Mouse (Mus musculus): ENCODE data around the gene Gm5726. TPM values are rescaled to one million over a fixed set of nuclear protein-coding genes. Genes with fewer than 3 reads are reported as not detected.
"Not testable (repeated sequence)": the region's sequence is repeated elsewhere in the genome, so short reads cannot be mapped to it uniquely, and the experiment has no call there.

Gm5726 gene
- polyA plus RNA-seq (2016; fragmentation: Nextera tagmentation; extraction: Ambion mirVana): not detected in 2 replicates

DNA sequence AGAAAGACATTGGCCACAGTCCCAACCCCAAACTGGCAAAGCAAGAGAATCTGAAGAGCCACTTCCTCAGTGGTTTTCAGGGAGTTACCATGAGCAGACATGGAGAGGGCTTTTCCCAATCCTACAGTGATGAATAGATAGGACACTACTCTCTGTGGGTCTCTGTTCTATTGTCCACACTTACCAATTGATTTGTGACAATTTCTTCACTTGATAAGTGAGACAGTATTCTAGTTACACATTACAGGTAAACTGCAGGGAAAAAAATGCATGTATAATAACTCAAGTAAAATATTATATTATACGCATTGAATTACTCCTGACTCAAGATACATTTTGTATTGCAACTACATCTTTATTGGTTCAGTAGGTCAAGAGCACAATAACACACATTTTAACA, at the start of gene Gm5726:
Gm5726 (minus strand) TSS at position 101 of the 400 bp plus-strand sequence.
- H3K36me3 ChIP-seq (replicated peaks); DNase-seq (ENCODE audit: low spot score); H3K27me3 ChIP-seq (replicated peaks; ENCODE audit: low read depth, poor library complexity, severe bottlenecking); H3K9me3 ChIP-seq; H3K4me3 ChIP-seq; H3K4me1 ChIP-seq; H3K27ac ChIP-seq (replicated peaks): not testable (repeated sequence)
- no CpG with 5 or more reads among the region's 1 CpGs for WGBS

DNA sequence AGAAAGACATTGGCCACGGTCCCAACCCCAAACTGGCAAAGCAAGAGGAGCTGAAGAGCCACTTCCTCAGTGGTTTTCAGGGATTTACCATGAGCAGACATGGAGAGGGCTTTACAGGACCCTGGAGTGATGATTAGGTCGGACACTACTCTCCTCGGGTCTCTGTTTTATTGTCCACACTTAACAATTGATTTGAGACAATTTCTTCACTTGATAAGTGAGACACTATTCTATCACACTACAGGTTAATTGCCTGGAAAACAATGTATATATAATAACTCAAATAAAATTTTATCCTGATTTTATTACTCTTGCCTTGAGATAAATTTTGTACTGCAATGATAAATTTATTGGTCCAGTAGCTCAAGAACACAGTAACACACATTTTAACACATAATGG, 30.6 kb upstream of the Gm5726 start, which contains the start of gene Gm4141:
Gm4141 (minus strand) TSS at position 101 of the 400 bp plus-strand sequence.
- H3K4me1 ChIP-seq; H3K9me3 ChIP-seq; H3K36me3 ChIP-seq (replicated peaks); DNase-seq (ENCODE audit: low spot score); H3K27ac ChIP-seq (replicated peaks); H3K27me3 ChIP-seq (replicated peaks; ENCODE audit: low read depth, poor library complexity, severe bottlenecking); H3K4me3 ChIP-seq: not testable (repeated sequence)
- no CpG with 5 or more reads among the region's 3 CpGs for WGBS

DNA sequence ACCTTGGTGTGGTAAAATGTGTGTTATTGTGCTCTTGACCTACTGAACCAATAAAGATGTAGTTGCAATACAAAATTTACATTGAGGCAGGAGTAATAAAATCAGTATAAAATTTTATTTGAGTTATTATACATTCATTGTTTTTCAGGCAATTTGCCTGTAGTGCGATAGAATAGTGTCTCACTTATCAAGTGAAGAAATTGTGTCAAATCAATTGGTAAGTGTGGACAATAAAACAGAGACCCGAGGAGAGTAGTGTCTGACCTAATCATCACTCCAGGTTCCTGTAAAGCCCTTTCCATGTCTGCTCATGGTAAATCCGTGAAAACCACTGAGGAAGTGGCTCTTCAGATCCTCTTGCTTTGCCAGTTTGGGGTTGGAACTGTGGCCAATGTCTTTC, 12.0 kb downstream of the Gm5726 start, which contains the start of gene Vmn1r104:
Vmn1r104 (plus strand) TSS at position 301 of the 400 bp plus-strand sequence.
- not testable (repeated sequence) for H3K36me3 ChIP-seq (replicated peaks); H3K9me3 ChIP-seq; DNase-seq (ENCODE audit: low spot score); H3K27ac ChIP-seq (replicated peaks); H3K4me3 ChIP-seq; H3K4me1 ChIP-seq; H3K27me3 ChIP-seq (replicated peaks; ENCODE audit: low read depth, poor library complexity, severe bottlenecking)
- no CpG with 5 or more reads among the region's 3 CpGs for WGBS

DNA sequence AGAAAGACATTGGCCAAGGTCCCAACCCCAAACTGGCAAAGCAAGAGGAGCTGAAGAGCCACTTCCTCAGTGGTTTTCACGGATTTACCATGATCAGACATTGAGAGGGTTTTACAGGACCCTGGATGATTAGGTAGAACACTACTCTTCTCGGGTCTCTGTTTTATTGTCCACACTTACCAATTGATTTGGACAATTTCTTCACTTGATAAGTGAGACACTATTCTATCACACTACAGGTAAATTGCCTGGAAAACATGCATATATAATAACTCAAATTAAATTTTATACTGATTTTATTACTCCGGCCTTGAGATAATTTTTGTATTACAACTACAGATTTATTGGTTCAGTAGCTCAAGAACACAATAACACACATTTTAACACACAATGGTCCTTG, 35.1 kb downstream of the Gm5726 start, which contains the start of gene Vmn1r103:
Vmn1r103 (minus strand) TSS at position 101 of the 400 bp plus-strand sequence.
- H3K27ac ChIP-seq (replicated peaks); H3K36me3 ChIP-seq (replicated peaks); H3K4me3 ChIP-seq; H3K4me1 ChIP-seq; H3K9me3 ChIP-seq; DNase-seq (ENCODE audit: low spot score); H3K27me3 ChIP-seq (replicated peaks; ENCODE audit: low read depth, poor library complexity, severe bottlenecking): not testable (repeated sequence)
- no CpG with 5 or more reads among the region's 3 CpGs for WGBS

Other genes starting within 250 kb of the Gm5726 start
- not detected in 2 replicates for gene Gm4133, start 211.7 kb downstream of the Gm5726 start, polyA plus RNA-seq (2016; fragmentation: Nextera tagmentation; extraction: Ambion mirVana)
- gene Gm5728, start 170.3 kb downstream of the Gm5726 start, polyA plus RNA-seq (2016; fragmentation: Nextera tagmentation; extraction: Ambion mirVana): not detected in 2 replicates
- gene Vmn1r100, start 127.8 kb downstream of the Gm5726 start, polyA plus RNA-seq (2016; fragmentation: Nextera tagmentation; extraction: Ambion mirVana): not detected in 2 replicates
- not detected in 2 replicates for gene Vmn1r101, start 103.2 kb downstream of the Gm5726 start, polyA plus RNA-seq (2016; fragmentation: Nextera tagmentation; extraction: Ambion mirVana)
- not detected in 2 replicates for gene Gm10670, start 70.8 kb downstream of the Gm5726 start, polyA plus RNA-seq (2016; fragmentation: Nextera tagmentation; extraction: Ambion mirVana)
- not detected in 2 replicates for gene Vmn1r103, start 35.2 kb downstream of the Gm5726 start, polyA plus RNA-seq (2016; fragmentation: Nextera tagmentation; extraction: Ambion mirVana)
- gene Vmn1r104, start 11.9 kb downstream of the Gm5726 start, polyA plus RNA-seq (2016; fragmentation: Nextera tagmentation; extraction: Ambion mirVana): not detected in 2 replicates
- not detected in 2 replicates for gene Gm4141, start 30.5 kb upstream of the Gm5726 start, polyA plus RNA-seq (2016; fragmentation: Nextera tagmentation; extraction: Ambion mirVana)
- gene Gm4513, start 53.3 kb upstream of the Gm5726 start, polyA plus RNA-seq (2016; fragmentation: Nextera tagmentation; extraction: Ambion mirVana): not detected in 2 replicates
- not detected in 2 replicates for gene Vmn1r107, start 123.2 kb upstream of the Gm5726 start, polyA plus RNA-seq (2016; fragmentation: Nextera tagmentation; extraction: Ambion mirVana)
- not detected in 2 replicates for gene Vmn1r111, start 157.5 kb upstream of the Gm5726 start, polyA plus RNA-seq (2016; fragmentation: Nextera tagmentation; extraction: Ambion mirVana)
- gene Gm10668, start 184.9 kb upstream of the Gm5726 start, polyA plus RNA-seq (2016; fragmentation: Nextera tagmentation; extraction: Ambion mirVana): not detected in 2 replicates
- not detected in 2 replicates for gene Vmn1r112, start 225.4 kb upstream of the Gm5726 start, polyA plus RNA-seq (2016; fragmentation: Nextera tagmentation; extraction: Ambion mirVana)
- gene Vmn1r113, start 241.5 kb upstream of the Gm5726 start, polyA plus RNA-seq (2016; fragmentation: Nextera tagmentation; extraction: Ambion mirVana): not detected in 2 replicates